Mouse (Mus musculus) stomach, embryonic 14.5 days (tissue): ENCODE measurements around the gene Prrg2. TPM values are rescaled to one million over a fixed set of nuclear protein-coding genes. Genes with fewer than 3 reads are reported as not detected.
"Not testable (repeated sequence)": the region's sequence is repeated elsewhere in the genome, so short reads cannot be mapped to it uniquely, and the experiment has no call there.

ENCODE experiments used
- ATAC-seq: fragments of 200-750 bp; cut with Nextera tagmentation; 2 replicates; pipeline ENCODE4 v1.8.0; 2017; ENCODE audit warnings: low read depth, moderate TSS enrichment; ENCODE audit not compliant: insufficient number of reproducible peaks, insufficient read depth, low FRiP score
- H3K27ac ChIP-seq: fragments of 300-500 bp; sonication (generic); 2 replicates; pipeline ENCODE4 v1.5.1; 2014; ENCODE audit warnings: mild to moderate bottlenecking, low read length, moderate library complexity, mixed read lengths
- H3K27me3 ChIP-seq: fragments of 300-500 bp; sonication (generic); 2 replicates; pipeline ENCODE4 v1.6.1; 2014; ENCODE audit warnings: low read length, control low read depth, mixed read lengths; ENCODE audit not compliant: control insufficient read depth, insufficient read depth
- H3K36me3 ChIP-seq: fragments of 300-500 bp; sonication (generic); 2 replicates; pipeline ENCODE4 v1.6.1; 2014; ENCODE audit warnings: mild to moderate bottlenecking, control low read depth, low read length, moderate library complexity, mixed read lengths; ENCODE audit not compliant: control insufficient read depth, insufficient read depth
- H3K4me1 ChIP-seq: fragments of 300-500 bp; sonication (generic); 2 replicates; pipeline ENCODE4 v1.6.1; 2014; ENCODE audit warnings: low read length, control low read depth, mixed read lengths; ENCODE audit not compliant: control insufficient read depth, insufficient read depth
- H3K4me2 ChIP-seq: fragments of 300-500 bp; sonication (generic); replicated peaks from 2 replicates; pipeline ENCODE4 v1.6.1; 2014; ENCODE audit warnings: low read depth, low read length, control low read depth
- H3K4me3 ChIP-seq: fragments of 300-500 bp; sonication (generic); 2 replicates; pipeline ENCODE4 v1.5.1; 2014; ENCODE audit warnings: low read depth, low read length, control low read depth
- H3K9ac ChIP-seq: fragments of 300-500 bp; sonication (generic); replicated peaks from 2 replicates; pipeline ENCODE4 v1.6.1; 2014; ENCODE audit warnings: low read depth, mild to moderate bottlenecking, control low read depth, low read length, moderate library complexity, mixed read lengths
- H3K9me3 ChIP-seq: fragments of 300-500 bp; sonication (generic); 2 replicates; pipeline ENCODE4 v1.6.1; 2016; ENCODE audit warnings: low read depth, low read length, control low read depth; ENCODE audit not compliant: control insufficient read depth
- WGBS: fragments of 180-500 bp; shearing (Covaris S2); extraction: QIAGEN DNeasy Blood & Tissue Kit; methylation state at CpG from one replicate; pipeline ENCODE4 v1.1.7; 2014; 5-methylcytosine and 5-hydroxymethylcytosine counted together
- polyA plus RNA-seq: library from polyadenylated mRNA; unstranded; fragments of >200 nt; fragmentation: Nextera tagmentation; extraction: Ambion mirVana; gene quantifications from 2 replicates; pipeline ENCODE4 v1.2.1, GENCODE M21; 2014

The Prrg2 gene
- polyA plus RNA-seq, 1 experiment from 2014 or later: 20.7 TPM

DNA sequence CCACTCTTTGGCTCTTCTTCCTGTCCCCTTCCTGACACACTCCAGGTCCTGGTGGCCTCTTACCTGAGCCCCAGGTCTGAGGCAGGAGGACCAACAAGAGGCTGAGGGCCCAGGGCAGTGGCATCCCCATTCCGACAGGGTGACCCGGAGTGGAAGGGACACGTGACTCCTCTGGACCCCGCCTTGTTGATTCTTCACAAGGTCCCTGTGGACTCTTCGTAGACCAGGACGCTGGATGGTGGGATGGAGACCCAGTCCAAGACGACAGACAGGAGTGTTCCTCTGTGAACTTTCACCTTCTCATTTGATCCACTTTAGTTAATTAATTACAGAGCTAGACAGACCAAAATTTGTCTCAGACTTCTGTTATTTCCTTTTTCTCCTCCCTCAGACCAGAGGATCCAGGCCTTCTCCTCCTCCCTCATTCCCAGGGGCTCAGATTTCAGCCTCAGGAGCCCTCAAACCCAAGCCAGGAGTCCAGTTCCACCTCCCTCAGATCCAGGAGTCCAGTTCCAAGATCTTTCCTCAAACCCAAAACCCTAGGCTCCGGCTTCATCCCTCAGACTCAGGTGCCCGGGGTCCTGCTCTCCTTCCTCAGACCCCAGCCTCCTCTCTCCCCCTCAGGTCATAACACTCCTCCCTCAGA lies 40.6 kb upstream of the Prrg2 start:
- 53% methylated on average over 9 of the region's 9 CpGs for WGBS
- Histone ChIP-seq H3K4me1 (peaks cover 26% of the 10 kb centered on the region), H3K9me3 (no peaks in the 10 kb centered on the region), H3K27me3 (no peaks in the 10 kb centered on the region), H3K36me3 (no peaks in the 10 kb centered on the region), H3K4me2 (peak overlapping the region; percentile 53), H3K9ac (peak overlapping the region; percentile 60), H3K4me3 (peak overlapping the region; percentile 32), H3K27ac (peak overlapping the region; percentile 92)
- ATAC-seq: peak; percentile 5; the same call in 1 of the 2 replicates

- Histone ChIP-seq H3K27me3 (no peaks in the 10 kb centered on the region), H3K4me1 (peaks cover 26% of the 10 kb centered on the region), H3K27ac (no peak overlapping the region; the same call in 1 of the 2 replicates), H3K9ac (no peak overlapping the region), H3K4me3 (peak overlapping the region; percentile 32; the same call in 1 of the 2 replicates), H3K4me2 (peak overlapping the region; percentile 53), H3K36me3 (no peaks in the 10 kb centered on the region), H3K9me3 (no peaks in the 10 kb centered on the region)
- 74% methylated on average over 11 of the region's 11 CpGs for WGBS
- ATAC-seq: no peak
Observed at GRCm38 (mm10) chr7:45102441-45102840, 40.0 kb upstream of the Prrg2 start.

GRCm38 (mm10) chr7:45100046-45100445 lies 37.6 kb upstream of the Prrg2 start:
- no peak overlapping the region for H3K27ac ChIP-seq
- 67% methylated on average over 6 of the region's 6 CpGs for WGBS
- no peaks in the 10 kb centered on the region for H3K9me3 ChIP-seq
- no peak overlapping the region for H3K9ac ChIP-seq
- no peaks in the 10 kb centered on the region for H3K27me3 ChIP-seq
- no peak overlapping the region for H3K4me2 ChIP-seq
- H3K4me1 ChIP-seq: peaks cover 26% of the 10 kb centered on the region
- no peak overlapping the region for H3K4me3 ChIP-seq
- no peaks in the 10 kb centered on the region for H3K36me3 ChIP-seq
- no peak for ATAC-seq

- Histone ChIP-seq H3K4me1 (peaks cover 18% of the 10 kb centered on the region), H3K4me3 (no peak overlapping the region), H3K36me3 (no peaks in the 10 kb centered on the region), H3K9me3 (no peaks in the 10 kb centered on the region), H3K27ac (no peak overlapping the region), H3K9ac (no peak overlapping the region), H3K4me2 (no peak overlapping the region), H3K27me3 (no peaks in the 10 kb centered on the region)
- WGBS: 87% methylated on average over 8 of the region's 8 CpGs
- no peak for ATAC-seq
Observed at GRCm38 (mm10) chr7:45098541-45099240, 36.2 kb upstream of the Prrg2 start.

GRCm38 (mm10) chr7:45097479-45097878 lies 35.0 kb upstream of the Prrg2 start:
- 57% methylated on average over 6 of the region's 6 CpGs for WGBS
- Histone ChIP-seq H3K27me3 (no peaks in the 10 kb centered on the region), H3K4me1 (peaks cover 10% of the 10 kb centered on the region; the same call in 1 of the 2 replicates), H3K27ac (no peak overlapping the region; the same call in 1 of the 2 replicates), H3K9ac (no peak overlapping the region), H3K9me3 (no peaks in the 10 kb centered on the region), H3K36me3 (no peaks in the 10 kb centered on the region), H3K4me3 (no peak overlapping the region), H3K4me2 (no peak overlapping the region)
- ATAC-seq: no peak

DNA sequence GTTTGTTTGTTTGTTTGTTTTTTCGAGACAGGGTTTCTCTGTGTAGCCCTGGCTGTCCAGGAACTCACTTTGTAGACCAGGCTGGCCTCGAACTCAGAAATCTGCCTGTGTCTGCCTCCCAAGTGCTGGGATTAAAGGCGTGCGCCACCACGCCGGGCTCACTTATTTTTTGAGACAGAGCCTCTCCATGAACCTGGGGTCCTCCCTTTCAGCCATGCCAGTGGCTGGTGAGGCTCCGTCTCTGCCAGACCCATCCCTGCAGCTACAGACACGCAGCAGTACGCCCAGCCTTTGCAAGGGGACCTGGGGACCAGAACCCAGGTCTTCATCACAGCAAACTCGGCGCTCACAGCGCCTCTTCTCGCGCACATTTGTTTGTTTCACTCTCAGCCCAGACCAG lies 33.5 kb upstream of the Prrg2 start:
- not testable (repeated sequence) for H3K4me2 ChIP-seq, H3K9ac ChIP-seq, H3K4me3 ChIP-seq, H3K27me3 ChIP-seq, H3K27ac ChIP-seq, H3K36me3 ChIP-seq, H3K9me3 ChIP-seq, H3K4me1 ChIP-seq, ATAC-seq
- WGBS: 95% methylated on average over 14 of the region's 14 CpGs

DNA sequence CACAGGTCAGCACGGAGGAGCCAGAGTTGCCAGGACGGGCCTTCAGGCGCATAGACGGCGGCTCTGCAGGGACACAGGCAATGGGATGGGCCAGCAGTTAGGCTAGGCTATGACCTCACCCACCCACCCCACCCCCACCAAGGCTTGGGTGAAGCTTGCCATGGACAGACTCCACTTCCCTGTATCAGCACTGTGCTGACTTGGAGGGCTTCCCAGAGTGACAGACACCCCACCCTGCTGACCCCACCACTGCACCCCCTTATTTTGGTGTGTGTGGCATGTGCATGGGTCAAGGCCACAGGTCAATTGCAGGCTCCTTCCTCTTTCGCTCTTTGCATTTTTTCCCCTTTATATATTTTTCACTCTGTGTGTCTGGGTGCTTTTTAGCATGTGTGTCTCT lies 32.9 kb upstream of the Prrg2 start:
- 84% methylated on average over 6 of the region's 6 CpGs for WGBS
- H3K36me3 ChIP-seq: no peaks in the 10 kb centered on the region
- no peak overlapping the region for H3K27ac ChIP-seq
- H3K9me3 ChIP-seq: no peaks in the 10 kb centered on the region
- no peak overlapping the region for H3K4me3 ChIP-seq
- no peak for ATAC-seq
- no peak overlapping the region for H3K4me2 ChIP-seq
- H3K27me3 ChIP-seq: no peaks in the 10 kb centered on the region
- H3K4me1 ChIP-seq: peaks cover 4% of the 10 kb centered on the region; the same call in 1 of the 2 replicates
- H3K9ac ChIP-seq: no peak overlapping the region

GRCm38 (mm10) chr7:45094121-45094520 lies 31.6 kb upstream of the Prrg2 start:
- Histone ChIP-seq H3K4me2 (no peak overlapping the region), H3K27me3 (no peaks in the 10 kb centered on the region), H3K4me1 (peaks cover 7% of the 10 kb centered on the region; the same call in 1 of the 2 replicates), H3K4me3 (no peak overlapping the region), H3K27ac (no peak overlapping the region), H3K36me3 (no peaks in the 10 kb centered on the region), H3K9ac (no peak overlapping the region), H3K9me3 (no peaks in the 10 kb centered on the region)
- WGBS: 26% methylated on average over 7 of the region's 7 CpGs
- no peak for ATAC-seq
